Mouse (Mus musculus) kidney, adult 9 months (tissue): ENCODE measurements around the gene Rmdn2.

ENCODE experiments used
- DNase-seq: peaks from one replicate; pipeline ENCODE4 v3.0.0; 2022

The Rmdn2 gene

GRCm38 (mm10) chr17:79616621-79617020 lies 5.0 kb downstream of the Rmdn2 start:
- no peak for DNase-seq

GRCm38 (mm10) chr17:79618455-79618854 lies 6.8 kb downstream of the Rmdn2 start:
- no peak for DNase-seq

- no peak for DNase-seq
Measured at GRCm38 (mm10) chr17:79618984-79619383, 7.3 kb downstream of the Rmdn2 start.

GRCm38 (mm10) chr17:79622050-79622449 lies 10.4 kb downstream of the Rmdn2 start:
- DNase-seq = no peak

GRCm38 (mm10) chr17:79622574-79622973 lies 10.9 kb downstream of the Rmdn2 start:
- no peak for DNase-seq

- no peak for DNase-seq
Measured at GRCm38 (mm10) chr17:79623841-79624240, 12.2 kb downstream of the Rmdn2 start.

GRCm38 (mm10) chr17:79626241-79626816 lies 14.7 kb downstream of the Rmdn2 start:
- DNase-seq = no peak

GRCm38 (mm10) chr17:79649893-79650292 lies 38.2 kb downstream of the Rmdn2 start:
- DNase-seq = no peak

GRCm38 (mm10) chr17:79650297-79650696 lies 38.6 kb downstream of the Rmdn2 start:
- no peak for DNase-seq

- no peak for DNase-seq
Measured at GRCm38 (mm10) chr17:79653171-79653570, 41.5 kb downstream of the Rmdn2 start.

- DNase-seq = no peak
Measured at GRCm38 (mm10) chr17:79654187-79654586, 42.5 kb downstream of the Rmdn2 start.

GRCm38 (mm10) chr17:79657785-79658184 lies 46.1 kb downstream of the Rmdn2 start:
- DNase-seq = peak; percentile 4

GRCm38 (mm10) chr17:79658452-79658851 lies 46.8 kb downstream of the Rmdn2 start:
- DNase-seq = no peak

GRCm38 (mm10) chr17:79658863-79659262 lies 47.2 kb downstream of the Rmdn2 start:
- DNase-seq = no peak

- peak; percentile 64 for DNase-seq
Measured at GRCm38 (mm10) chr17:79661387-79661786, 49.7 kb downstream of the Rmdn2 start.

- DNase-seq = no peak
Measured at GRCm38 (mm10) chr17:79661848-79662247, 50.2 kb downstream of the Rmdn2 start.

GRCm38 (mm10) chr17:79663393-79664105 lies 51.9 kb downstream of the Rmdn2 start:
- peak; percentile 48 for DNase-seq

- DNase-seq = no peak
Measured at GRCm38 (mm10) chr17:79664106-79664417, 52.4 kb downstream of the Rmdn2 start.

GRCm38 (mm10) chr17:79670837-79671236 lies 59.2 kb downstream of the Rmdn2 start:
- DNase-seq = no peak

GRCm38 (mm10) chr17:79695106-79695505 lies 83.4 kb downstream of the Rmdn2 start:
- DNase-seq = no peak

GRCm38 (mm10) chr17:79695541-79695940 lies 83.9 kb downstream of the Rmdn2 start:
- no peak for DNase-seq

GRCm38 (mm10) chr17:79699197-79699596 lies 87.5 kb downstream of the Rmdn2 start:
- DNase-seq = peak; percentile 49

GRCm38 (mm10) chr17:79700871-79701270 lies 89.2 kb downstream of the Rmdn2 start:
- no peak for DNase-seq

GRCm38 (mm10) chr17:79705671-79706455 lies 94.2 kb downstream of the Rmdn2 start:
- DNase-seq = no peak
